Mouse (Mus musculus) brain, embryonic 14.5 days (tissue): ENCODE measurements around the gene Tspan31.

Experiments used
- CTCF ChIP-seq: fragments of 200-500 bp; IDR thresholded peaks from 2 replicates; pipeline ENCODE4 v1.5.1; 2012; ENCODE audit warnings: inconsistent platforms, mild to moderate bottlenecking, moderate library complexity, borderline replicate concordance; ENCODE audit not compliant: insufficient read depth, insufficient read length; ENCODE audit errors: extremely low read depth
- POLR2A ChIP-seq: fragments of 200-500 bp; IDR thresholded peaks from 2 replicates; pipeline ENCODE4 v1.6.1; 2012; ENCODE audit warnings: mild to moderate bottlenecking, inconsistent platforms, borderline replicate concordance; ENCODE audit not compliant: poor library complexity, insufficient read depth, insufficient read length, severe bottlenecking; ENCODE audit errors: extremely low read depth

- no peak for TF ChIP-seq POLR2A
- no peak for TF ChIP-seq CTCF
Measured at GRCm38 (mm10) chr10:127083915-127084306, 13.8 kb upstream of the Tspan31 start.
